ENCODE assay signal across 9 mouse cellular contexts in genomic region chr1:131770656-131771055, GRCm38 (mm10). TPM values are rescaled to one million over a fixed set of nuclear protein-coding genes. Genes with fewer than 3 reads are reported as not detected.
DNase-seq lines count a peak whose midpoint lies in the region; ATAC-seq lines count a peak whose summit lies in the region.
"Had no signal": no experiment of that assay in that cellular context is flagged by ENCODE, and none has a peak within 500 bp of the region (broad histone marks: within the 10 kb centered on the region; RNA-seq: fewer than 3 reads in every experiment).

No protein-coding gene starts in this region.

- H3K4me2 ChIP-seq in heart, embryonic 11.5 days: no peak overlapping the region
- H3K4me2 ChIP-seq: liver, embryonic 15.5 days had no signal

- WGBS in heart, embryonic 11.5 days (ENCODE audit: insufficient replicate concordance): 71% methylated on average over 4 of the region's 4 CpGs

- H3K9ac ChIP-seq in heart, embryonic 11.5 days (ENCODE audit: low read depth, low read length): no peak overlapping the region
- H3K9ac ChIP-seq: liver, embryonic 15.5 days had no signal

- peaks cover 3% of the 10 kb centered on the region; the same call in 1 of the 2 replicates for H3K27me3 ChIP-seq in heart, embryonic 11.5 days (ENCODE audit: control insufficient read depth, insufficient read depth, low read length)
- H3K27me3 ChIP-seq: liver, embryonic 15.5 days had no signal

- H3K9me3 ChIP-seq in heart, embryonic 11.5 days (replicated peaks; ENCODE audit: control insufficient read depth, low read length): no peaks in the 10 kb centered on the region
- H3K9me3 ChIP-seq: liver, embryonic 15.5 days had no signal

- H3K36me3 ChIP-seq in heart, embryonic 11.5 days (ENCODE audit: control insufficient read depth, insufficient read depth, low read length): no peaks in the 10 kb centered on the region
- H3K36me3 ChIP-seq: liver, embryonic 15.5 days had no signal

- H3K27ac ChIP-seq in heart, embryonic 11.5 days (ENCODE audit: low read depth, low read length): no peak overlapping the region
- H3K27ac ChIP-seq: liver, embryonic 15.5 days had no signal

- no peak overlapping the region for H3K4me3 ChIP-seq in heart, embryonic 11.5 days (ENCODE audit: low read depth, low read length)
- H3K4me3 ChIP-seq: liver, embryonic 15.5 days had no signal

- no peaks in the 10 kb centered on the region for H3K4me1 ChIP-seq in heart, embryonic 11.5 days (ENCODE audit: control insufficient read depth, insufficient read depth, low read length)
- H3K4me1 ChIP-seq: liver, embryonic 15.5 days had no signal

- ATAC-seq in heart, embryonic 11.5 days (replicated peaks; ENCODE audit: insufficient number of reproducible peaks, low FRiP score, low TSS enrichment): no peak

- DNase-seq in heart, adult 18-20 months: peak; percentile 61 to 84
- peak; percentile 87 for DNase-seq in adipocyte (ENCODE audit: low spot score)
- peak; percentile 83 to 90 for DNase-seq in frontal cortex, adult 2 months (ENCODE audit: extremely low spot score in 1 of 2, low spot score in 1 of 2)
- DNase-seq in layer of hippocampus, postnatal 14 days (ENCODE audit: low spot score in 2 of 2): peak; percentile 80 to 93
- peak; percentile 89 for DNase-seq in telencephalon, adult 2 months (ENCODE audit: low read depth, low spot score)
- DNase-seq in thymus, postnatal 14 days: no peak
- no peak for DNase-seq in adrenal gland, adult 8-10 months

RNA-seq across cellular contexts. Expression of gene Pm20d1, which starts 26.5 kb away (rescaled TPM):
- 1 to 10 TPM; 7.4 to 9.1 TPM for total RNA-seq in heart, adult 18-20 months (2021)
- polyA plus RNA-seq in heart, embryonic 11.5 days (2014; fragmentation: Nextera tagmentation; extraction: Ambion mirVana): 0.75 and 1.3 TPM in 2 replicates
- polyA plus RNA-seq in frontal cortex, adult 2 months (2012; rRNA removed): 2.3 and 2.5 TPM in 2 replicates
- total RNA-seq in layer of hippocampus, postnatal 14 days (2021): 1 to 10 TPM in 1 of 2 experiments, under 1 TPM in 1; 0.67 to 1.1 TPM
- total RNA-seq in adrenal gland, adult 8-10 months (2022): 10 to 100 TPM in 2 of 4 experiments, 1 to 10 TPM in 2; 6.2 to 15.0 (median 10.6) TPM

RNA-seq across cellular contexts. Expression of gene Slc26a9, which starts 26.8 kb away (rescaled TPM):
- total RNA-seq in heart, adult 18-20 months (2021): under 1 TPM in 1 of 2 experiments, not detected in 1; 0.15 TPM
- not detected in 2 replicates for polyA plus RNA-seq in heart, embryonic 11.5 days (2014; fragmentation: Nextera tagmentation; extraction: Ambion mirVana)
- 0.06 TPM in 1 of 2 replicates, not detected in the other for polyA plus RNA-seq in frontal cortex, adult 2 months (2012; rRNA removed)
- under 1 TPM; 0.26 to 0.30 TPM for total RNA-seq in layer of hippocampus, postnatal 14 days (2021)
- total RNA-seq in adrenal gland, adult 8-10 months (2022): under 1 TPM in 3 of 4 experiments, not detected in 1; 0.06 to 0.28 (median 0.23) TPM
- polyA plus RNA-seq: liver, embryonic 15.5 days had no signal

RNA-seq across cellular contexts. Expression of gene Slc41a1, which starts 56.6 kb away (rescaled TPM):
- total RNA-seq in heart, adult 18-20 months (2021): 10 to 100 TPM; 38.8 to 51.8 TPM
- polyA plus RNA-seq in heart, embryonic 11.5 days (2014; fragmentation: Nextera tagmentation; extraction: Ambion mirVana): 6.4 and 8.7 TPM in 2 replicates
- polyA plus RNA-seq in frontal cortex, adult 2 months (2012; rRNA removed): 37.3 and 39.2 TPM in 2 replicates
- 10 to 100 TPM; 69.0 to 70.9 TPM for total RNA-seq in layer of hippocampus, postnatal 14 days (2021)
- 10 to 100 TPM; 49.1 to 57.2 (median 53.0) TPM for total RNA-seq in adrenal gland, adult 8-10 months (2022)

Comparison
In these comparisons a context has a peak if more than half of its experiments do, and no peak if none do; other contexts are left out.
1. DNase-seq: peak in heart, adult 18-20 months (2 of 2), adipocyte (single experiment), frontal cortex, adult 2 months (2 of 2), layer of hippocampus, postnatal 14 days (2 of 2) and telencephalon, adult 2 months (single experiment); none in thymus, postnatal 14 days (single experiment) and adrenal gland, adult 8-10 months (single experiment).